Mouse (Mus musculus) midbrain, embryonic 10.5 days (tissue): ENCODE measurements around the gene Dab1. TPM values are rescaled to one million over a fixed set of nuclear protein-coding genes. Genes with fewer than 3 reads are reported as not detected.

Source experiments
- DNase-seq: peaks from one replicate; pipeline ENCODE4 v3.0.0-alpha.2; 2017; ENCODE audit warnings: low spot score
- H3K27ac ChIP-seq: fragments of 300-500 bp; sonication (generic); replicated peaks from 2 replicates; pipeline ENCODE4 v1.5.1; 2016; ENCODE audit warnings: mild to moderate bottlenecking
- H3K27me3 ChIP-seq: fragments of 300-500 bp; sonication (generic); 2 replicates; pipeline ENCODE4 v1.6.1; 2016; ENCODE audit warnings: low read depth, mild to moderate bottlenecking; ENCODE audit not compliant: poor library complexity, severe bottlenecking
- H3K36me3 ChIP-seq: fragments of 300-500 bp; sonication (generic); 2 replicates; pipeline ENCODE4 v1.6.1; 2016; ENCODE audit warnings: mild to moderate bottlenecking, moderate library complexity
- H3K4me1 ChIP-seq: fragments of 300-500 bp; sonication (generic); 2 replicates; pipeline ENCODE4 v1.6.1; 2016
- H3K4me3 ChIP-seq: fragments of 300-500 bp; sonication (generic); 2 replicates; pipeline ENCODE4 v1.5.1; 2016; ENCODE audit warnings: mild to moderate bottlenecking, moderate library complexity
- H3K9me3 ChIP-seq: fragments of 300-500 bp; sonication (generic); replicated peaks from 2 replicates; pipeline ENCODE4 v1.6.1; 2016; ENCODE audit warnings: mild to moderate bottlenecking
- WGBS: fragments of 180-500 bp; shearing (Covaris S2); methylation state at CpG from one replicate; pipeline ENCODE4 v1.1.7; 2016; 5-methylcytosine and 5-hydroxymethylcytosine counted together
- polyA plus RNA-seq: library from polyadenylated mRNA; unstranded; fragments of >200 nt; fragmentation: Nextera tagmentation; extraction: Ambion mirVana; gene quantifications from 2 replicates; pipeline ENCODE4 v1.2.1, GENCODE M21; 2016

The Dab1 gene
- polyA plus RNA-seq, 1 experiment from 2014 or later = 27.0 TPM

- H3K4me1 ChIP-seq = peaks cover 12% of the 10 kb centered on the region
- H3K27me3 ChIP-seq = no peaks in the 10 kb centered on the region
- no peaks in the 10 kb centered on the region for H3K36me3 ChIP-seq
- 91% methylated on average over 5 of the region's 5 CpGs for WGBS
- DNase-seq = no peak
- no peaks in the 10 kb centered on the region for H3K9me3 ChIP-seq
- H3K4me3 ChIP-seq = no peak overlapping the region
- H3K27ac ChIP-seq = no peak overlapping the region
These were observed 776.9 kb downstream of the Dab1 start for GRCm38 (mm10) chr4:104396095-104396494.

- Histone ChIP-seq H3K27ac (peak overlapping the region; percentile 38; the same call in 1 of the 2 replicates), H3K4me1 (peaks cover 12% of the 10 kb centered on the region), H3K9me3 (no peaks in the 10 kb centered on the region), H3K36me3 (no peaks in the 10 kb centered on the region), H3K27me3 (no peaks in the 10 kb centered on the region), H3K4me3 (no peak overlapping the region)
- DNase-seq = no peak
- WGBS = 39% methylated on average over 9 of the region's 9 CpGs
These were observed 780.1 kb downstream of the Dab1 start for GRCm38 (mm10) chr4:104399106-104399730.

- Histone ChIP-seq H3K9me3 (no peaks in the 10 kb centered on the region), H3K4me1 (peaks cover 6% of the 10 kb centered on the region), H3K27me3 (no peaks in the 10 kb centered on the region), H3K36me3 (no peaks in the 10 kb centered on the region), H3K4me3 (no peak overlapping the region), H3K27ac (no peak overlapping the region)
- DNase-seq = no peak
- 89% methylated on average over 5 of the region's 5 CpGs for WGBS
These were observed 784.9 kb downstream of the Dab1 start for GRCm38 (mm10) chr4:104404099-104404498.

GRCm38 (mm10) chr4:104410922-104411321, 791.8 kb downstream of the Dab1 start:
- H3K9me3 ChIP-seq = no peaks in the 10 kb centered on the region
- 0 out of 2 replicates have a peak, but pooled peaks cover 3% of the 10 kb centered on the region for H3K4me1 ChIP-seq
- H3K27ac ChIP-seq = no peak overlapping the region
- 88% methylated on average over 6 of the region's 6 CpGs for WGBS
- H3K36me3 ChIP-seq = no peaks in the 10 kb centered on the region
- H3K4me3 ChIP-seq = no peak overlapping the region
- H3K27me3 ChIP-seq = no peaks in the 10 kb centered on the region
- no peak for DNase-seq

GRCm38 (mm10) chr4:104415482-104415881, 796.3 kb downstream of the Dab1 start:
- Histone ChIP-seq H3K4me3 (no peak overlapping the region), H3K27me3 (no peaks in the 10 kb centered on the region)

GRCm38 (mm10) chr4:104418354-104418753, 799.2 kb downstream of the Dab1 start:
- H3K9me3 ChIP-seq = no peaks in the 10 kb centered on the region
- H3K4me3 ChIP-seq = no peak overlapping the region
- no peak for DNase-seq
- no peaks in the 10 kb centered on the region for H3K27me3 ChIP-seq
- H3K36me3 ChIP-seq = no peaks in the 10 kb centered on the region
- 96% methylated on average over 2 of the region's 2 CpGs for WGBS
- no peak overlapping the region for H3K27ac ChIP-seq
- H3K4me1 ChIP-seq = 0 out of 2 replicates have a peak, but pooled peaks cover 3% of the 10 kb centered on the region

More at GRCm38 (mm10) chr4:104415482-104415881, 796.3 kb downstream of the Dab1 start:
- H3K9me3 ChIP-seq = no peaks in the 10 kb centered on the region
- H3K36me3 ChIP-seq = no peaks in the 10 kb centered on the region
- H3K4me1 ChIP-seq = 0 out of 2 replicates have a peak, but pooled peaks cover 3% of the 10 kb centered on the region
- 53% methylated on average over 2 of the region's 2 CpGs for WGBS
- DNase-seq = no peak
- H3K27ac ChIP-seq = no peak overlapping the region

- no peak overlapping the region for H3K4me3 ChIP-seq
- no peaks in the 10 kb centered on the region for H3K27me3 ChIP-seq
- DNase-seq = no peak
- H3K9me3 ChIP-seq = no peaks in the 10 kb centered on the region
- no peaks in the 10 kb centered on the region for H3K4me1 ChIP-seq
- 95% methylated on average over 12 of the region's 12 CpGs for WGBS
- H3K36me3 ChIP-seq = no peaks in the 10 kb centered on the region
- H3K27ac ChIP-seq = no peak overlapping the region
These were observed 802.0 kb downstream of the Dab1 start for GRCm38 (mm10) chr4:104420983-104421680.

GRCm38 (mm10) chr4:104429127-104429526, 810.0 kb downstream of the Dab1 start:
- Histone ChIP-seq H3K9me3 (no peaks in the 10 kb centered on the region), H3K36me3 (no peaks in the 10 kb centered on the region), H3K27ac (no peak overlapping the region), H3K4me3 (no peak overlapping the region), H3K4me1 (no peaks in the 10 kb centered on the region), H3K27me3 (no peaks in the 10 kb centered on the region)
- DNase-seq = no peak
- WGBS = 92% methylated on average over 7 of the region's 7 CpGs

GRCm38 (mm10) chr4:104431231-104431855, 812.2 kb downstream of the Dab1 start:
- Histone ChIP-seq H3K36me3 (no peaks in the 10 kb centered on the region), H3K27ac (no peak overlapping the region), H3K4me1 (no peaks in the 10 kb centered on the region), H3K27me3 (no peaks in the 10 kb centered on the region), H3K9me3 (no peaks in the 10 kb centered on the region), H3K4me3 (no peak overlapping the region)
- DNase-seq = no peak
- 78% methylated on average over 7 of the region's 7 CpGs for WGBS

GRCm38 (mm10) chr4:104432150-104432549, 813.0 kb downstream of the Dab1 start:
- H3K4me1 ChIP-seq = 0 out of 2 replicates have a peak, but pooled peaks cover 6% of the 10 kb centered on the region
- H3K27me3 ChIP-seq = no peaks in the 10 kb centered on the region
- no peaks in the 10 kb centered on the region for H3K36me3 ChIP-seq
- H3K4me3 ChIP-seq = no peak overlapping the region
- H3K9me3 ChIP-seq = no peaks in the 10 kb centered on the region
- WGBS = 89% methylated on average over 11 of the region's 11 CpGs
- no peak overlapping the region for H3K27ac ChIP-seq
- DNase-seq = no peak

GRCm38 (mm10) chr4:104435736-104436135, 816.6 kb downstream of the Dab1 start:
- Histone ChIP-seq H3K4me1 (peaks cover 14% of the 10 kb centered on the region; the same call in 1 of the 2 replicates), H3K36me3 (no peaks in the 10 kb centered on the region), H3K27me3 (no peaks in the 10 kb centered on the region), H3K4me3 (no peak overlapping the region), H3K9me3 (no peaks in the 10 kb centered on the region), H3K27ac (no peak overlapping the region)
- DNase-seq = no peak
- 89% methylated on average over 5 of the region's 5 CpGs for WGBS

GRCm38 (mm10) chr4:104436411-104436810, 817.3 kb downstream of the Dab1 start:
- no peaks in the 10 kb centered on the region for H3K27me3 ChIP-seq
- H3K4me3 ChIP-seq = no peak overlapping the region
- H3K36me3 ChIP-seq = no peaks in the 10 kb centered on the region
- no peaks in the 10 kb centered on the region for H3K9me3 ChIP-seq
- no peak overlapping the region for H3K27ac ChIP-seq
- no peak for DNase-seq
- peaks cover 14% of the 10 kb centered on the region; the same call in 1 of the 2 replicates for H3K4me1 ChIP-seq
- WGBS = 89% methylated on average over 4 of the region's 4 CpGs

- H3K4me3 ChIP-seq = no peak overlapping the region
- WGBS = 91% methylated on average over 4 of the region's 4 CpGs
- DNase-seq = no peak
- H3K9me3 ChIP-seq = no peaks in the 10 kb centered on the region
- no peaks in the 10 kb centered on the region for H3K36me3 ChIP-seq
- H3K4me1 ChIP-seq = peaks cover 22% of the 10 kb centered on the region
- no peak overlapping the region for H3K27ac ChIP-seq
- H3K27me3 ChIP-seq = no peaks in the 10 kb centered on the region
These were observed 819.6 kb downstream of the Dab1 start for GRCm38 (mm10) chr4:104438730-104439129.
